Mouse (Mus musculus): ENCODE measurements around the gene Plekha5. TPM values are rescaled to one million over a fixed set of nuclear protein-coding genes. Genes with fewer than 3 reads are reported as not detected.
A peak's percentile ranks its signal among the peaks of the same experiment; 100 is the strongest.

Gene Plekha5
- polyA plus RNA-seq, 1 experiment from 2014 or later: 50.1 TPM

GRCm38 (mm10) chr6:140546095-140546494 lies 122.2 kb downstream of the Plekha5 start:
- no peaks in the 10 kb centered on the region for H3K27me3 ChIP-seq
- peaks cover 45% of the 10 kb centered on the region for H3K36me3 ChIP-seq
- WGBS: 75% methylated on average over 8 of the region's 8 CpGs
- ATAC-seq (replicated peaks; ENCODE audit: low FRiP score): no peak
- H3K4me3 ChIP-seq (replicated peaks): no peak overlapping the region
- no peaks in the 10 kb centered on the region for H3K9me3 ChIP-seq (replicated peaks)
- H3K27ac ChIP-seq: no peak overlapping the region
- H3K4me1 ChIP-seq: peaks cover 13% of the 10 kb centered on the region
- H3K9ac ChIP-seq: no peak overlapping the region
- no peak overlapping the region for H3K4me2 ChIP-seq

- WGBS: 47% methylated on average over 12 of the region's 12 CpGs
- H3K36me3 ChIP-seq: peaks cover 51% of the 10 kb centered on the region
- no peak overlapping the region for H3K27ac ChIP-seq
- no peak overlapping the region for H3K9ac ChIP-seq
- H3K4me3 ChIP-seq (replicated peaks): no peak overlapping the region
- ATAC-seq (replicated peaks; ENCODE audit: low FRiP score): no peak
- peaks cover 13% of the 10 kb centered on the region for H3K4me1 ChIP-seq
- no peaks in the 10 kb centered on the region for H3K27me3 ChIP-seq
- no peaks in the 10 kb centered on the region for H3K9me3 ChIP-seq (replicated peaks)
- no peak overlapping the region for H3K4me2 ChIP-seq
Measured at GRCm38 (mm10) chr6:140546648-140547201, 122.9 kb downstream of the Plekha5 start.

DNA sequence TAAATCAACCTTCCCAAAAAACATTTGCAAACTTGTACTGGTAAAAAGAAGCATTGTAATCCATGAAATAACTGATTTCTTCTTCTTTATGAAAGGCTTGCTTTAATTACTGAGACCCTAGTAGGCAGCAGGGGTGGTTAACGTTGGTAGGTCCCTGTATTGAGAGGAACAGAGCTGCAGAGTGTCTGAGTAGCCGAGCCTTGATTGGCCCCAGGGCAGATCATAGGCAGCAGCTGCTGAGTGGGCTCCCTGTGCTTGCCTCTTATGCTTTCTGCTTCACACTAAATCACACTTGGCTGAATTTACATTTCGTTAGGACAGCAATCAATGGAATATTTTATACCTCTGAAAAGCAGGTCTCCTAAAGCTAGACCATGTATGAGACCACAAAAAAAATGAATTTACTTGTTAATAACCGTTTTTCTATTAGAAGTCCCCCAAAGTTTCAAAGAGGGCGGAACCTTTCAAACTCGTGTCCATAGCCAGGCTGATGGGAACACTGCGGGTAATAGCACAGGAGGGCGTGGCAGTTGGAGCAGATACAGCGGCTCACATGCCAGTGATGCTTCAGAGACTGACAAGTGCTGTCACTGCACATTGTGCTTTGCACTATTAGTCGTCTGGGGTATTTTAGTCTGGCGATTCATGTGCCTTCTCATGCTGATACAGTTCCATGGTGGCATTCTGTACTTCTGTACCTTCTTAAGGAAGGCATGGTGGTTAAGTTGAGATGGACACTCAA lies 123.5 kb downstream of the Plekha5 start:
- H3K4me3 ChIP-seq (replicated peaks): no peak overlapping the region
- no peaks in the 10 kb centered on the region for H3K9me3 ChIP-seq (replicated peaks)
- no peak overlapping the region for H3K9ac ChIP-seq
- no peak overlapping the region for H3K4me2 ChIP-seq
- no peak overlapping the region for H3K27ac ChIP-seq
- no peak for ATAC-seq (replicated peaks; ENCODE audit: low FRiP score)
- H3K4me1 ChIP-seq: peaks cover 13% of the 10 kb centered on the region
- WGBS: 76% methylated on average over 11 of the region's 11 CpGs
- H3K27me3 ChIP-seq: no peaks in the 10 kb centered on the region
- peaks cover 56% of the 10 kb centered on the region for H3K36me3 ChIP-seq

GRCm38 (mm10) chr6:140548082-140548769 lies 124.4 kb downstream of the Plekha5 start:
- no peak overlapping the region for H3K27ac ChIP-seq
- no peaks in the 10 kb centered on the region for H3K9me3 ChIP-seq (replicated peaks)
- H3K4me2 ChIP-seq: no peak overlapping the region
- no peaks in the 10 kb centered on the region for H3K27me3 ChIP-seq
- no peak overlapping the region for H3K9ac ChIP-seq
- 66% methylated on average over 5 of the region's 5 CpGs for WGBS
- peaks cover 59% of the 10 kb centered on the region for H3K36me3 ChIP-seq
- H3K4me3 ChIP-seq (replicated peaks): no peak overlapping the region
- no peak for ATAC-seq (replicated peaks; ENCODE audit: low FRiP score)
- peaks cover 13% of the 10 kb centered on the region for H3K4me1 ChIP-seq

- peaks cover 49% of the 10 kb centered on the region for H3K36me3 ChIP-seq
- H3K4me2 ChIP-seq: no peak overlapping the region
- ATAC-seq (replicated peaks; ENCODE audit: low FRiP score): no peak
- H3K27me3 ChIP-seq: no peaks in the 10 kb centered on the region
- H3K27ac ChIP-seq: no peak overlapping the region
- H3K9me3 ChIP-seq (replicated peaks): no peaks in the 10 kb centered on the region
- H3K9ac ChIP-seq: no peak overlapping the region
- 64% methylated on average over 13 of the region's 13 CpGs for WGBS
- no peak overlapping the region for H3K4me3 ChIP-seq (replicated peaks)
- H3K4me1 ChIP-seq: peaks cover 13% of the 10 kb centered on the region
Measured at GRCm38 (mm10) chr6:140550741-140551140, 126.9 kb downstream of the Plekha5 start.

GRCm38 (mm10) chr6:140554261-140554660 lies 130.4 kb downstream of the Plekha5 start:
- no peak for ATAC-seq (replicated peaks; ENCODE audit: low FRiP score)
- H3K9ac ChIP-seq: no peak overlapping the region
- H3K27me3 ChIP-seq: no peaks in the 10 kb centered on the region
- H3K27ac ChIP-seq: no peak overlapping the region
- WGBS: 76% methylated on average over 4 of the region's 4 CpGs
- no peaks in the 10 kb centered on the region for H3K4me1 ChIP-seq
- no peaks in the 10 kb centered on the region for H3K9me3 ChIP-seq (replicated peaks)
- no peak overlapping the region for H3K4me3 ChIP-seq (replicated peaks)
- no peak overlapping the region for H3K4me2 ChIP-seq
- H3K36me3 ChIP-seq: peaks cover 42% of the 10 kb centered on the region

DNA sequence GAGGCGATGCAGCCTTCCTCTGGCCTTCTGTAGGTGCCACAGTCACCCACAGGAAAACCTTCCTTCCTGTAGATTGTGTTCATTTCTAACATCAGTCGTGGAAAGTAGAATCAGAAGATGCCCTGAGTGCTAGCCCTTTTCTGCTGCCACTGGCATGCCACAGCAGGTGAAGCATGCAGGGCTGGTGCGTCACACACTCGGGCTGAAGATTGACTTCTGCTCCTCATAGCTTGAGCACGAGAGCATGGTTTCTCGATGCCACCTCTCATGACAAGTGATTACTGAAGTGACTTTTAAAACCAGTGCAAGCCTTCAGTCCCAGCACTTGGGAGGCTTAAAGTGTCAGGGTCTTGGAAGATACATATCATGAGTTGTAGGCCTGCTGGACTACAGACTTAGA lies 135.6 kb downstream of the Plekha5 start:
- ATAC-seq (replicated peaks; ENCODE audit: low FRiP score): no peak
- no peak overlapping the region for H3K27ac ChIP-seq
- no peak overlapping the region for H3K4me2 ChIP-seq
- H3K36me3 ChIP-seq: peaks cover 34% of the 10 kb centered on the region
- no peak overlapping the region for H3K4me3 ChIP-seq (replicated peaks)
- no peaks in the 10 kb centered on the region for H3K9me3 ChIP-seq (replicated peaks)
- H3K9ac ChIP-seq: no peak overlapping the region
- no peaks in the 10 kb centered on the region for H3K27me3 ChIP-seq
- H3K4me1 ChIP-seq: no peaks in the 10 kb centered on the region
- 77% methylated on average over 6 of the region's 6 CpGs for WGBS

GRCm38 (mm10) chr6:140561151-140561916 lies 137.5 kb downstream of the Plekha5 start:
- H3K9ac ChIP-seq: no peak overlapping the region
- no peak overlapping the region for H3K4me2 ChIP-seq
- H3K9me3 ChIP-seq (replicated peaks): no peaks in the 10 kb centered on the region
- no peaks in the 10 kb centered on the region for H3K27me3 ChIP-seq
- H3K4me3 ChIP-seq (replicated peaks): no peak overlapping the region
- WGBS: 84% methylated on average over 9 of the region's 9 CpGs
- ATAC-seq (replicated peaks; ENCODE audit: low FRiP score): no peak
- H3K27ac ChIP-seq: no peak overlapping the region
- no peaks in the 10 kb centered on the region for H3K4me1 ChIP-seq
- H3K36me3 ChIP-seq: peaks cover 29% of the 10 kb centered on the region

- no peaks in the 10 kb centered on the region for H3K27me3 ChIP-seq
- H3K4me3 ChIP-seq (replicated peaks): no peak overlapping the region
- ATAC-seq (replicated peaks; ENCODE audit: low FRiP score): no peak
- H3K36me3 ChIP-seq: peaks cover 26% of the 10 kb centered on the region
- H3K4me1 ChIP-seq: no peaks in the 10 kb centered on the region; the same call in 1 of the 2 replicates
- 80% methylated on average over 9 of the region's 9 CpGs for WGBS
- H3K9ac ChIP-seq: no peak overlapping the region
- H3K27ac ChIP-seq: no peak overlapping the region
- H3K4me2 ChIP-seq: no peak overlapping the region
- H3K9me3 ChIP-seq (replicated peaks): no peaks in the 10 kb centered on the region
Measured at GRCm38 (mm10) chr6:140561917-140562590, 138.2 kb downstream of the Plekha5 start.

- peak; percentile 34; the same call in 1 of the 2 replicates for ATAC-seq (replicated peaks; ENCODE audit: low FRiP score)
- Histone ChIP-seq H3K4me3 (replicated peaks) (no peak overlapping the region), H3K9ac (no peak overlapping the region), H3K27ac (peak overlapping the region; percentile 59), H3K4me2 (no peak overlapping the region), H3K27me3 (no peaks in the 10 kb centered on the region), H3K4me1 (peaks cover 6% of the 10 kb centered on the region; the same call in 1 of the 2 replicates), H3K9me3 (replicated peaks) (no peaks in the 10 kb centered on the region), H3K36me3 (peaks cover 45% of the 10 kb centered on the region)
- 34% methylated on average over 2 of the region's 2 CpGs for WGBS
Measured at GRCm38 (mm10) chr6:140567199-140567598, 143.3 kb downstream of the Plekha5 start.

DNA sequence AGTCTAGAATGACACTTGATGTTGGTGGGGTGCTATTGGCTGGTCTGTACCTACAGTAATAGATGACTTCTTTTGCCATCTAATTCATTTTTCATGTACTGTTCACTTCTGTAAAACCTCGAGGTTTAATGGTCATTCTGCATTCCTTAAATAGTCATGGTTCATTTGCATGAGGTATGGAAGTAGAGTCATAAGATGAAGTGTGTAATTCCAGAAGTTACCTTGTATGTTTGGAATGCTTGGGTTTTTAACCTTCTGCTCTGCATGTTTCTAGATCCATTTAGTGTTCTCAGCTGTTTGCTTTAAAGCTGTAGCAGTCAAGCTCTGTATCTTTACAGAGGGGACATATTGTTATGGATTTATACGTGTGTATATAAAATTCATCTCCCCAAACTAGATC lies 144.0 kb downstream of the Plekha5 start:
- 48% methylated on average over 2 of the region's 2 CpGs for WGBS
- Histone ChIP-seq H3K4me3 (replicated peaks) (no peak overlapping the region), H3K9me3 (replicated peaks) (no peaks in the 10 kb centered on the region), H3K4me1 (peaks cover 6% of the 10 kb centered on the region; the same call in 1 of the 2 replicates), H3K4me2 (no peak overlapping the region), H3K36me3 (peaks cover 52% of the 10 kb centered on the region), H3K27ac (peak overlapping the region; percentile 59), H3K9ac (no peak overlapping the region), H3K27me3 (no peaks in the 10 kb centered on the region)
- ATAC-seq (replicated peaks; ENCODE audit: low FRiP score): no peak

All from kidney, embryonic 15.5 days (tissue).